8 mouse cellular contexts compared by ENCODE assay signal in the genomic region with DNA sequence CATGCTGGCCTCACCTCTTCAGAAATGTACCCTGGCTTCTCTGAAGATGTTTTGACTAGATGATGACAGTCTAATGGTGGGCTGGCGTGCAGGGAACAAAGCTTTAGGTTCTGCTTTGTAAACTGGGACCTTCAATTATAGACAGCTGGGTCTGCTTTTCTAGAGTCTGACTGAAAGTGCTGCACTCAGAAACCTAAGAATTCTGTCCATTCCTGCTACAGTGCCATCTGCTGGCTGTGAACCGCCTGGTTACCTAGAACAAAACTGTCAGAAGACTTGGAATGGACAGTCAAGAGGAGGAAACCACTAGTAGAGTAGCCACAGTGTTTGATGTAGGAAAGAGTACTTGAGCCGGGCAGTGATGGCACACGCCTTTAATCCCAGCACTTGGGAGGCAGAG. TPM values are rescaled to one million over a fixed set of nuclear protein-coding genes. Genes with fewer than 3 reads are reported as not detected.
A peak's percentile ranks its signal among the peaks of the same experiment; 100 is the strongest.
DNase-seq lines count a peak whose midpoint lies in the region; TF ChIP-seq lines count a peak whose summit lies in the region.

No protein-coding gene starts in this region.

- H3K4me1 ChIP-seq in cortical plate, adult 2 months (ENCODE audit: control insufficient read depth, insufficient read depth, low read length) = 0 out of 2 replicates have a peak, but pooled peaks cover 3% of the 10 kb centered on the region
- H3K4me1 ChIP-seq in megakaryocyte, embryonic 14.5 days = peaks cover 43% of the 10 kb centered on the region

- peak; percentile 82 to 94 for DNase-seq in adrenal gland, adult (ENCODE audit: inconsistent age in 2 of 2, low spot score in 1 of 2)
- DNase-seq in gastrocnemius, adult 8-10 months (ENCODE audit: low spot score in 2 of 2) = peak; percentile 57 to 63
- peak; percentile 92 for DNase-seq in induced T-regulatory cell, adult 2 months (ENCODE audit: low read depth)
- DNase-seq in left cerebral cortex, adult 8-10 months (ENCODE audit: low spot score in 2 of 2) = peak; percentile 48 to 65
- peak; percentile 85 to 92 for DNase-seq in right cerebral cortex, adult 2 months (ENCODE audit: low spot score in 2 of 2)
- peak; percentile 68 for DNase-seq in urinary bladder, postnatal 25 days (ENCODE audit: low spot score)

- TF ChIP-seq POLR2A in cortical plate, adult 2 months (IDR thresholded peaks at IDR 0.05; ENCODE audit: extremely low read depth, insufficient read depth, low read length) = no peak

- H3K27me3 ChIP-seq in megakaryocyte, embryonic 14.5 days (replicated peaks) = no peaks in the 10 kb centered on the region

- H3K27ac ChIP-seq in cortical plate, adult 2 months (ENCODE audit: insufficient read depth, low read length) = peak overlapping the region; percentile 49

- peaks cover 25% of the 10 kb centered on the region for H3K36me3 ChIP-seq in megakaryocyte, embryonic 14.5 days (replicated peaks; ENCODE audit: low read length)

- peak overlapping the region; percentile 45; the same call in 1 of the 2 replicates for H3K4me3 ChIP-seq in cortical plate, adult 2 months (ENCODE audit: insufficient read depth, low read length)
- peak overlapping the region; percentile 95 for H3K4me3 ChIP-seq in megakaryocyte, embryonic 14.5 days (replicated peaks)

- H3K9me3 ChIP-seq in megakaryocyte, embryonic 14.5 days = 0 out of 2 replicates have a peak, but pooled peaks cover 2% of the 10 kb centered on the region

- TF ChIP-seq CTCF in cortical plate, adult 2 months (IDR thresholded peaks at IDR 0.05; ENCODE audit: extremely low read depth, insufficient read depth, low read length) = peak; percentile 71

RNA-seq across cellular contexts. Expression of gene Tmem167b, which starts 1.0 kb away (rescaled TPM):
- polyA plus RNA-seq in cortical plate, adult 2 months (2012; rRNA removed) = 13.9 and 14.3 TPM in 2 replicates
- 10 to 100 TPM; 14.8 to 16.5 (median 16.1) TPM for total RNA-seq in gastrocnemius, adult 8-10 months (2022)
- 10 to 100 TPM; 46.4 to 52.3 (median 48.7) TPM for total RNA-seq in left cerebral cortex, adult 8-10 months (2022)
- polyA plus RNA-seq in megakaryocyte, embryonic 14.5 days (2012; ENCODE audit: insufficient read depth, low replicate concordance) = 1.2 and 2.1 TPM in 2 replicates

RNA-seq across cellular contexts. Expression of gene Taf13, which starts 8.2 kb away (rescaled TPM):
- 36.6 and 42.1 TPM in 2 replicates for polyA plus RNA-seq in cortical plate, adult 2 months (2012; rRNA removed)
- 10 to 100 TPM; 18.6 to 30.2 (median 25.3) TPM for total RNA-seq in gastrocnemius, adult 8-10 months (2022)
- 10 to 100 TPM; 21.8 to 24.8 (median 22.1) TPM for total RNA-seq in left cerebral cortex, adult 8-10 months (2022)
- polyA plus RNA-seq in megakaryocyte, embryonic 14.5 days (2012; ENCODE audit: insufficient read depth, low replicate concordance) = 1.4 TPM in 1 of 2 replicates, not detected in the other

RNA-seq across cellular contexts. Expression of gene 5330417C22Rik, which starts 27.0 kb away (rescaled TPM):
- polyA plus RNA-seq in cortical plate, adult 2 months (2012; rRNA removed) = 27.0 and 28.0 TPM in 2 replicates
- total RNA-seq in gastrocnemius, adult 8-10 months (2022) = under 1 TPM in 2 of 4 experiments, not detected in 2; 0.19 to 0.31 TPM
- total RNA-seq in left cerebral cortex, adult 8-10 months (2022) = 10 to 100 TPM; 29.3 to 41.9 (median 35.1) TPM
- polyA plus RNA-seq in megakaryocyte, embryonic 14.5 days (2012; ENCODE audit: insufficient read depth, low replicate concordance) = not detected in 2 replicates

RNA-seq across cellular contexts. Expression of gene Wdr47, which starts 27.8 kb away (rescaled TPM):
- 75.7 and 79.9 TPM in 2 replicates for polyA plus RNA-seq in cortical plate, adult 2 months (2012; rRNA removed)
- 1 to 10 TPM; 3.5 to 7.7 (median 5.0) TPM for total RNA-seq in gastrocnemius, adult 8-10 months (2022)
- 100 to 1,000 TPM; 114 to 149 (median 124) TPM for total RNA-seq in left cerebral cortex, adult 8-10 months (2022)
- 0.12 TPM in 1 of 2 replicates, not detected in the other for polyA plus RNA-seq in megakaryocyte, embryonic 14.5 days (2012; ENCODE audit: insufficient read depth, low replicate concordance)

RNA-seq across cellular contexts. Expression of gene 1700013F07Rik, which starts 29.4 kb away (rescaled TPM):
- polyA plus RNA-seq in cortical plate, adult 2 months (2012; rRNA removed) = 2.5 and 3.4 TPM in 2 replicates
- not detected for total RNA-seq in gastrocnemius, adult 8-10 months (2022)
- total RNA-seq in left cerebral cortex, adult 8-10 months (2022) = 1 to 10 TPM; 2.2 to 3.5 (median 2.7) TPM
- polyA plus RNA-seq in megakaryocyte, embryonic 14.5 days (2012; ENCODE audit: insufficient read depth, low replicate concordance) = not detected in 2 replicates

Comparison
In these comparisons a context has a peak if more than half of its experiments do, and no peak if none do; other contexts are left out.
1. Peak in every context shown above with its lines: DNase-seq, H3K4me3 ChIP-seq and H3K27ac ChIP-seq.
2. RNA of gene 5330417C22Rik, which starts 27.0 kb away (total RNA-seq): 29.3 to 41.9 TPM in left cerebral cortex, adult 8-10 months; 0.19 to 0.31 TPM in gastrocnemius, adult 8-10 months; every median in the first group is over 10 times any median in the second.